Mouse (Mus musculus) MEL (cell line): ENCODE data around the gene Lrrc23. TPM values are rescaled to one million over a fixed set of nuclear protein-coding genes. Genes with fewer than 3 reads are reported as not detected.

Experiments used
- DNase-seq: peaks from one replicate; pipeline ENCODE4 v3.0.0; 2011; ENCODE audit warnings: low read depth, low spot score
- H3K27ac ChIP-seq: 2 replicates; pipeline ENCODE4 v1.5.1; 2012; ENCODE audit warnings: low read depth, mild to moderate bottlenecking, control low read depth, low read length, moderate library complexity; ENCODE audit not compliant: control insufficient read depth
- H3K27me3 ChIP-seq, 2 experiments: fragments of 150-350 bp in 1 of 2; sonication (generic) in 1 of 2; 2 replicates each; pipeline ENCODE4 v1.6.1; 2012; ENCODE audit warnings: low read length in 2 of 2, mild to moderate bottlenecking in 2 of 2, improper control_type of control experiment in 1 of 2, moderate library complexity in 1 of 2; ENCODE audit not compliant: insufficient read depth in 2 of 2, control insufficient read depth in 1 of 2
- H3K36me3 ChIP-seq, 2 experiments: 2 replicates each; pipeline ENCODE4 v1.6.1; 2012 to 2014; ENCODE audit warnings: low read length in 2 of 2, improper control_type of control experiment in 1 of 2, inconsistent platforms in 1 of 2, mild to moderate bottlenecking in 1 of 2; ENCODE audit not compliant: insufficient read depth in 2 of 2, control insufficient read depth in 1 of 2
- H3K4me1 ChIP-seq, 2 experiments: fragments of 150-350 bp in 1 of 2; sonication (generic) in 1 of 2; 2 replicates each; pipeline ENCODE4 v1.6.1; 2012; ENCODE audit warnings: low read length in 2 of 2, improper control_type of control experiment in 1 of 2, mild to moderate bottlenecking in 1 of 2; ENCODE audit not compliant: insufficient read depth in 2 of 2, control insufficient read depth in 1 of 2
- H3K4me3 ChIP-seq, 2 experiments: fragments of 150-350 bp in 1 of 2; sonication (generic) in 1 of 2; 2 replicates each; pipeline ENCODE4 v1.5.1; 2012; ENCODE audit warnings: low read depth in 2 of 2, low read length in 2 of 2, mild to moderate bottlenecking in 2 of 2, moderate library complexity in 2 of 2, control low read depth in 1 of 2, improper control_type of control experiment in 1 of 2; ENCODE audit not compliant: control insufficient read depth in 1 of 2, insufficient read depth in 1 of 2
- H3K79me2 ChIP-seq: 2 replicates; pipeline ENCODE4 v1.6.1; 2012; ENCODE audit warnings: mild to moderate bottlenecking, low read length, moderate library complexity; ENCODE audit not compliant: control insufficient read depth, poor library complexity, insufficient read depth
- H3K9ac ChIP-seq: 2 replicates; pipeline ENCODE4 v1.6.1; 2012; ENCODE audit warnings: low read depth, mild to moderate bottlenecking, control low read depth, low read length, moderate library complexity; ENCODE audit not compliant: control insufficient read depth, poor library complexity, severe bottlenecking
- H3K9me3 ChIP-seq: fragments of 150-350 bp; sonication (generic); replicated peaks from 2 replicates; pipeline ENCODE4 v1.6.1; 2012; ENCODE audit warnings: mild to moderate bottlenecking, low read length, improper control_type of control experiment, moderate library complexity; ENCODE audit not compliant: insufficient read depth
- BHLHE40 ChIP-seq: IDR thresholded peaks from 2 replicates; pipeline ENCODE4 v1.6.1; 2012; ENCODE audit warnings: low read depth, mild to moderate bottlenecking, inconsistent platforms, low read length, improper control_type of control experiment, borderline replicate concordance
- CHD1 ChIP-seq: IDR thresholded peaks from 2 replicates; pipeline ENCODE4 v1.6.1; 2012; ENCODE audit warnings: low read depth, mild to moderate bottlenecking, inconsistent platforms, low read length, improper control_type of control experiment
- CTCF ChIP-seq, 3 experiments: IDR thresholded peaks in 2 of 3; conservative IDR thresholded peaks in 1 of 3; 2 replicates each; pipeline ENCODE4 v1.5.1; 2011 to 2012; ENCODE audit warnings: low read length in 3 of 3, low read depth in 2 of 3, mild to moderate bottlenecking in 2 of 3, improper control_type of control experiment in 1 of 3, inconsistent platforms in 1 of 3, mixed read lengths in 1 of 3, moderate library complexity in 1 of 3; ENCODE audit not compliant: control insufficient read depth in 1 of 3, insufficient read depth in 1 of 3, poor library complexity in 1 of 3, severe bottlenecking in 1 of 3
- E2F4 ChIP-seq: IDR thresholded peaks from 2 replicates; pipeline ENCODE4 v1.6.1; 2011; ENCODE audit warnings: low read depth, low read length, improper control_type of control experiment, borderline replicate concordance
- ELF1 ChIP-seq: IDR thresholded peaks from 2 replicates; pipeline ENCODE4 v1.6.1; 2014; ENCODE audit warnings: low read depth, mild to moderate bottlenecking, inconsistent platforms, low read length, improper control_type of control experiment, moderate library complexity
- EP300 ChIP-seq, 2 experiments: IDR thresholded peaks; 2 replicates each; pipeline ENCODE4 v1.6.1; 2011; ENCODE audit warnings: improper control_type of control experiment in 2 of 2, low read length in 2 of 2, low read depth in 1 of 2, mild to moderate bottlenecking in 1 of 2
- ETS1 ChIP-seq: IDR thresholded peaks from 2 replicates; pipeline ENCODE4 v1.6.1; 2012; ENCODE audit warnings: low read depth, mild to moderate bottlenecking, inconsistent platforms, low read length, improper control_type of control experiment, moderate library complexity
- GATA1 ChIP-seq: IDR thresholded peaks from 2 replicates; pipeline ENCODE4 v1.6.1; 2011; ENCODE audit warnings: low read depth, low read length, improper control_type of control experiment
- HCFC1 ChIP-seq: IDR thresholded peaks from 2 replicates; pipeline ENCODE4 v1.6.1; 2012; ENCODE audit warnings: low read depth, mild to moderate bottlenecking, inconsistent platforms, low read length, improper control_type of control experiment, moderate library complexity
- KAT2A ChIP-seq: conservative IDR thresholded peaks from 2 replicates; pipeline ENCODE4 v1.6.1; 2012; ENCODE audit warnings: low read depth, low read length, improper control_type of control experiment, inconsistent platforms
- MAFK ChIP-seq: IDR thresholded peaks from 2 replicates; pipeline ENCODE4 v1.6.1; 2011; ENCODE audit warnings: low read depth, mild to moderate bottlenecking, low read length, improper control_type of control experiment, borderline replicate concordance
- MAX ChIP-seq: IDR thresholded peaks from 2 replicates; pipeline ENCODE4 v1.6.1; 2011; ENCODE audit warnings: low read length, improper control_type of control experiment
- MEF2A ChIP-seq: IDR thresholded peaks from 2 replicates; pipeline ENCODE4 v1.6.1; 2014; ENCODE audit warnings: low read depth, mild to moderate bottlenecking, inconsistent platforms, low read length, improper control_type of control experiment; ENCODE audit not compliant: poor library complexity, insufficient replicate concordance, severe bottlenecking; ENCODE audit errors: extremely low read depth
- MXI1 ChIP-seq: IDR thresholded peaks from 2 replicates; pipeline ENCODE4 v1.6.1; 2011; ENCODE audit warnings: mild to moderate bottlenecking, low read depth, low read length, improper control_type of control experiment
- MYB ChIP-seq: IDR thresholded peaks from 2 replicates; pipeline ENCODE4 v1.6.1; 2011; ENCODE audit warnings: mild to moderate bottlenecking, low read depth, low read length, improper control_type of control experiment
- NELFE ChIP-seq: IDR thresholded peaks from 2 replicates; pipeline ENCODE4 v1.6.1; 2011; ENCODE audit warnings: low read depth, low read length, improper control_type of control experiment
- POLR2A ChIP-seq, 2 experiments: IDR thresholded peaks; 2 replicates each; pipeline ENCODE4 v1.6.1; 2011 to 2012; ENCODE audit warnings: low read length in 2 of 2, mild to moderate bottlenecking in 2 of 2, control low read depth in 1 of 2, improper control_type of control experiment in 1 of 2, low read depth in 1 of 2, moderate library complexity in 1 of 2; ENCODE audit not compliant: control insufficient read depth in 1 of 2, insufficient read depth in 1 of 2, poor library complexity in 1 of 2
- POLR2AphosphoS2 ChIP-seq: IDR thresholded peaks from 2 replicates; pipeline ENCODE4 v1.6.1; 2011; ENCODE audit warnings: low read length, improper control_type of control experiment
- POLR2AphosphoS5 ChIP-seq: IDR thresholded peaks from 2 replicates; pipeline ENCODE4 v1.6.1; 2012; ENCODE audit warnings: low read depth, borderline replicate concordance, mild to moderate bottlenecking, inconsistent platforms, low read length, moderate library complexity, mixed read lengths
- RCOR1 ChIP-seq: IDR thresholded peaks from 2 replicates; pipeline ENCODE4 v1.6.1; 2012; ENCODE audit warnings: low read depth, mild to moderate bottlenecking, inconsistent platforms, low read length, improper control_type of control experiment
- SIN3A ChIP-seq: IDR thresholded peaks from 2 replicates; pipeline ENCODE4 v1.6.1; 2012; ENCODE audit warnings: low read length, improper control_type of control experiment, inconsistent platforms
- SMC3 ChIP-seq: IDR thresholded peaks from 2 replicates; pipeline ENCODE4 v1.6.1; 2011; ENCODE audit warnings: low read depth, low read length, improper control_type of control experiment
- TAL1 ChIP-seq: IDR thresholded peaks from 2 replicates; pipeline ENCODE4 v1.6.1; 2012; ENCODE audit warnings: mild to moderate bottlenecking, inconsistent platforms, low read length, moderate library complexity, mixed read lengths
- TBP ChIP-seq: IDR thresholded peaks from 2 replicates; pipeline ENCODE4 v1.8.0; 2011; ENCODE audit warnings: low read depth, low read length, improper control_type of control experiment
- TCF12 ChIP-seq: IDR thresholded peaks from 2 replicates; pipeline ENCODE4 v1.6.1; 2014; ENCODE audit warnings: low read depth, mild to moderate bottlenecking, inconsistent platforms, low read length, improper control_type of control experiment, moderate library complexity
- USF2 ChIP-seq, 2 experiments: IDR thresholded peaks; 2 replicates each; pipeline ENCODE4 v1.6.1; 2011 to 2012; ENCODE audit warnings: improper control_type of control experiment in 2 of 2, low read length in 2 of 2, borderline replicate concordance in 1 of 2, inconsistent platforms in 1 of 2, low read depth in 1 of 2, mild to moderate bottlenecking in 1 of 2; ENCODE audit not compliant: insufficient read depth in 1 of 2
- ZC3H11A ChIP-seq: IDR thresholded peaks from 2 replicates; pipeline ENCODE4 v1.6.1; 2012; ENCODE audit warnings: low read depth, mild to moderate bottlenecking, inconsistent platforms, low read length, improper control_type of control experiment
- ZKSCAN1 ChIP-seq: IDR thresholded peaks from 2 replicates; pipeline ENCODE4 v1.6.1; 2012; ENCODE audit warnings: low read depth, mild to moderate bottlenecking, inconsistent platforms, low read length, improper control_type of control experiment, moderate library complexity
- ZMIZ1 ChIP-seq: IDR thresholded peaks from 2 replicates; pipeline ENCODE4 v1.6.1; 2012; ENCODE audit warnings: low read depth, mild to moderate bottlenecking, inconsistent platforms, low read length, improper control_type of control experiment, moderate library complexity
- ZNF384 ChIP-seq: IDR thresholded peaks from 2 replicates; pipeline ENCODE4 v1.6.1; 2012; ENCODE audit warnings: low read depth, mild to moderate bottlenecking, inconsistent platforms, low read length, improper control_type of control experiment
- polyA plus RNA-seq, 2 experiments: library from polyadenylated mRNA; stranded (reverse) in 1 of 2; unstranded in 1 of 2; fragments of >175 nt in 1 of 2; fragments of >200 nt in 1 of 2; gene quantifications; 2 replicates each; pipeline versions ENCODE4 v1.2.1 to v1.2.4; 2012; ENCODE audit warnings: low replicate concordance in 2 of 2, low read depth in 1 of 2; ENCODE audit not compliant: insufficient read length in 2 of 2, insufficient read depth in 1 of 2, missing spikeins in 1 of 2
- total RNA-seq: library from RNA; depleted of rRNA; stranded (reverse); fragments of 300-350 nt; gene quantifications from 2 replicates; pipeline ENCODE4 v1.2.3, GENCODE M21; 2012

Gene Lrrc23
- total and polyA plus RNA-seq, 3 experiments: 0.11 TPM; not detected in 2

- Histone ChIP-seq H3K36me3 (peaks cover 0 to 27% of the 10 kb centered on the region in 2 experiments; a peak in 2 of 4 replicates), H3K4me1 (peaks cover 17 to 32% of the 10 kb centered on the region in 2 experiments), H3K4me3 (no peak overlapping the region), H3K27me3 (no peaks in the 10 kb centered on the region), H3K9me3 (no peaks in the 10 kb centered on the region), H3K9ac (no peak overlapping the region), H3K79me2 (peaks cover 11% of the 10 kb centered on the region), H3K27ac (no peak overlapping the region)
- TF ChIP-seq TCF12 (no peak), ZC3H11A (no peak), MXI1 (no peak), MAFK (no peak), USF2 (IDR thresholded peaks at IDR 0.05; ENCODE audit: borderline replicate concordance in 1 of 2, insufficient read depth in 1 of 2, low read depth in 1 of 2, low read length in 2 of 2) (no peak), POLR2A (IDR thresholded peaks at IDR 0.05; ENCODE audit: control insufficient read depth in 1 of 2, insufficient read depth in 1 of 2, low read depth in 1 of 2, low read length in 2 of 2, poor library complexity in 1 of 2) (no peak), MYB (no peak), POLR2AphosphoS2 (no peak), E2F4 (no peak), KAT2A (no peak)
- no peak for DNase-seq
Measured at GRCm38 (mm10) chr6:124737040-124737439, 42.5 kb downstream of the Lrrc23 start.

GRCm38 (mm10) chr6:124734417-124734816 is 45.1 kb downstream of the Lrrc23 start:
- H3K36me3 ChIP-seq: peaks cover 0 to 28% of the 10 kb centered on the region in 2 experiments; a peak in 2 of 4 replicates
- H3K9me3 ChIP-seq: no peaks in the 10 kb centered on the region
- peaks cover 14 to 33% of the 10 kb centered on the region in 2 experiments for H3K4me1 ChIP-seq
- H3K27ac ChIP-seq: peak overlapping the region; percentile 87
- 0 out of 2 replicates have a peak, but pooled peaks have one; percentile 20 for TF ChIP-seq MAX
- no peak for TF ChIP-seq CHD1
- peak; percentile 48 to 54; a peak in 3 of 4 replicates for TF ChIP-seq EP300 (IDR thresholded peaks at IDR 0.05; ENCODE audit: low read depth in 1 of 2, low read length in 2 of 2)
- peak; percentile 82 for TF ChIP-seq TBP
- peak; percentile 24; the same call in 1 of the 2 replicates for TF ChIP-seq SMC3
- no peak for TF ChIP-seq KAT2A
- no peak for TF ChIP-seq ELF1
- peak; percentile 38; the same call in 1 of the 2 replicates for TF ChIP-seq MXI1
- TF ChIP-seq CTCF (IDR thresholded peaks at IDR 0.05 in 2 of 3, conservative IDR thresholded peaks at IDR 0.05 in 1 of 3; ENCODE audit: control insufficient read depth in 1 of 3, insufficient read depth in 1 of 3, low read depth in 2 of 3, low read length in 3 of 3, poor library complexity in 1 of 3, severe bottlenecking in 1 of 3): no peak
- no peak for TF ChIP-seq POLR2AphosphoS5
- TF ChIP-seq MEF2A: no peak
- TF ChIP-seq GATA1: peak; percentile 45; the same call in 1 of the 2 replicates
- TF ChIP-seq RCOR1: peak; percentile 63
- peak; percentile 46; the same call in 1 of the 2 replicates for TF ChIP-seq ETS1
- no peak for TF ChIP-seq NELFE
- TF ChIP-seq SIN3A: peak; percentile 51
- 0 out of 2 replicates have a peak, but pooled peaks have one; percentile 21 for TF ChIP-seq HCFC1
- peak; percentile 51 for TF ChIP-seq TAL1
- peak; percentile 56 for TF ChIP-seq TCF12
- TF ChIP-seq ZNF384: no peak
- no peak for TF ChIP-seq ZMIZ1
- 0 out of 2 replicates have a peak, but pooled peaks have one; percentile 23 for TF ChIP-seq BHLHE40
- no peak for TF ChIP-seq ZKSCAN1
- no peak for TF ChIP-seq USF2 (IDR thresholded peaks at IDR 0.05; ENCODE audit: borderline replicate concordance in 1 of 2, insufficient read depth in 1 of 2, low read depth in 1 of 2, low read length in 2 of 2)
- DNase-seq: peak; percentile 85
- H3K79me2 ChIP-seq: peaks cover 16% of the 10 kb centered on the region
- H3K4me3 ChIP-seq: no peak overlapping the region
- H3K9ac ChIP-seq: no peak overlapping the region
- H3K27me3 ChIP-seq: no peaks in the 10 kb centered on the region
